Mouse (Mus musculus): Measurements from ENCODE around the gene Awat2. TPM values are rescaled to one million over a fixed set of nuclear protein-coding genes. Genes with fewer than 3 reads are reported as not detected.
A peak's percentile ranks its signal among the peaks of the same experiment; 100 is the strongest.
"Not testable (repeated sequence)": the region's sequence is repeated elsewhere in the genome, so short reads cannot be mapped to it uniquely, and the experiment has no call there.

Gene Awat2
- total RNA-seq (2021): under 1 TPM in 1 of 2 experiments, not detected in 1; 0.35 TPM

GRCm38 (mm10) chrX:100442617-100443016 lies at the start of gene Awat2:
Gene Awat2 (minus strand): TSS chrX:100442717.
- DNase-seq: not testable (repeated sequence)

DNA sequence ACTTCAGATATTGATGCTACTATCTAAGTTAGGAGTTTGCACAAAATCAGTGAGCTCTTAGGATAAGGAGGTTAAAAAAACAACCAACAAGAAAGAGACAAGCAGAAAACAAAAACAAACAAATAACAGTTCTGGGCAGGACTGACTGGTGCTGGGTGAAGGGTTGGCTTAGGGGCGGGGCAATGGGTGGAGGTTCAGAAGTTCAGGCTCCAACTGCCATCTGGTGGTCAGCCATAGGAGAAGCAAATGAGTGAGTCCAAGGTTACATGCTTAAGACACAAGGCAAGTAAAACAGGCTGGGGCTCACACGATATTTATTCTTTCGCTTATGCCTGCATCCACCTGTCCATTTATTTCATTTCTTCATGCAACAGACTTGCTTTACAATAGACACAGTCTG lies 37.8 kb upstream of the Awat2 start:
- peak; percentile 19 to 38 for DNase-seq

DNA sequence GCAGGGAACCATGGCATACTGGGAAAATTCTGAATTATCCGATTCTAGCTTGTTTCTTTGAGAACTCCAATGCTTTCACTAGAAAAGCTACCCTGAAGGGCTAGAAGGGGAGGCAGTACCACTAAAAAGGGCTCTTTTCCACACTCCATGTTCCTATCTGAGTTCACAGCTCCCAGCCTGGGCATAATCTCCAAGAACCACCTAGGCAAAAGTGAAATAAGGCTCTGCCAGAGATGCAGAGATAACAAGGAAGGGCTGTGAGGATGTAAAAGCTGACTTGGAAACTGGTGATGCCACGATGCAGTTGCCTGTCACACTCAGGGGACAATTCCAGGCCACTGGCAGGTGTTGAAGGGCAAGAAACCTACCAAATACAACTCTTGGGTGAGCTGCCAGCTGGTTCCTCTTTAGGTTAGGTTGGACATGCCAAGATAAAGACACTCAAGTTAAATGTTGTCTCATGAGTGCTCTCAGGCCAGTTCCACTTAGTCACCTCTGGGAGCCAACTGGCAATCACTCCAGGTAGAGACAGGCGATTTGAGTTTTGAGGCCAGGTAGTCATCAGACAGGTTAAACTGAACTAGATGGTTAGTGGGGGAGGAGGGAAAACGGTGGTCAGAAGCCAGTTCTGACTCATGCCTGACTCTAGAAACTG lies 33.2 kb upstream of the Awat2 start:
- DNase-seq: no peak

GRCm38 (mm10) chrX:100471491-100471890 lies 29.0 kb upstream of the Awat2 start:
- DNase-seq: no peak

- DNase-seq: no peak
These were observed 27.6 kb upstream of the Awat2 start for GRCm38 (mm10) chrX:100470126-100470525.

GRCm38 (mm10) chrX:100468047-100468446 lies 25.5 kb upstream of the Awat2 start:
- DNase-seq: no peak

DNA sequence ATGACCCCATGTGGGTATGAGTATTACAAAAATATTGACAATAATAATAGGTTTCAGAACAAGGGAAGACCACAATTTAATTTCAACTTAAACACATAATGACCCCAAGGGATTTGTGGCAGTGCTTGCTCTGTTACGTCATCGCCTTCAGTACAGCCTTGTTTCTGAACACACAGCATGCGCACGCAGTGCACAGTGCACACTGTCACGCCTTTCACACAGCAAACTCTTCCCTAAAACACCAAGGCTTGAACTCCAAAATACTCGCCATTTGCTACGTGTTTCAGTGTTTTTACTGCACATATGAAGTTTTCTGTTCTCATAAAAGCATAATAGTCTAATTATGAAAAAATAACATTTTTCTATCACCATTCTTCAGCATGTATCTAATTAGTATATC lies 1.0 kb upstream of the Awat2 start:
- DNase-seq: no peak

DNA sequence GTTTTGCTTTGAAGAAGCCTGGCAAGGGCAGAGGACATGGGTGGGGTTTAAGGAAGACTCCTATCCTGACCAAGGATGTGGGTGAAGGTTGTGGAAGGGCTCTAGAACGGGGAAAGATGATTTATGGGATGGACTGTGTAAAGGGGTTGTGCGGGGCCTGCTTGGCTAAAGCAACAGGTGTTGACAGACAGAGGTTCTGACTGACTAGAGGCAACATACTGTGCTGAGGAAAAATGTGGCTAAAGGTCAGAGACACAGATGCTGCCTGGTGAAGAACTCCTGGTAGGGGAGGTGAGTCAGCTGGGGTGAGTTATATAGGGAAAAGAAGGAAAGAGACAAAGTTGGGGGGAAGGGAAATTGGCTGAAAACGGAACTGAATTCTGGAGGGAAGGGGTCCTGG lies 10.2 kb downstream of the Awat2 start:
- no peak for DNase-seq

- no peak for DNase-seq
These were observed 13.8 kb downstream of the Awat2 start, which contains the start of gene Otud6a for GRCm38 (mm10) chrX:100428693-100429092. Gene Otud6a (plus strand): TSS chrX:100429013.

DNA sequence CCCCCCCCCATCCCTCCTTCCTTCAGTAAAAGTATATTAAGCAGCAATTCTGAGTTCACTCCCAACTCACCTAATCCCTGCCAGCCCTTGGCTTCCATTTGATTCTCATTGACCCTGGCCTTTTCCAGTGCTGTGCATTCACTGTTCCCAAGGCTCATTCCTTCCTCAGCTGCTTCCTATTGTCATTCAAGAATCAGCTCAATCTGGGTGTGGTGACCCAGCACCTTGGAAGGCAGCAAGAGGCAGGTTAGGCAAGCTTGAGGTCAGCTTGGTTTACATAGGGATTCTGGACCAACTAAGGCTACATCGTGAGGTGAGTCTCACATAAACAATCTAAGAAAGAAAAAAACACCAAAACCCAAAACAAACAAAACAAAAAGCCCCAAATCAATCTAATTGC lies 33.3 kb downstream of the Awat2 start:
- DNase-seq: no peak

DNA sequence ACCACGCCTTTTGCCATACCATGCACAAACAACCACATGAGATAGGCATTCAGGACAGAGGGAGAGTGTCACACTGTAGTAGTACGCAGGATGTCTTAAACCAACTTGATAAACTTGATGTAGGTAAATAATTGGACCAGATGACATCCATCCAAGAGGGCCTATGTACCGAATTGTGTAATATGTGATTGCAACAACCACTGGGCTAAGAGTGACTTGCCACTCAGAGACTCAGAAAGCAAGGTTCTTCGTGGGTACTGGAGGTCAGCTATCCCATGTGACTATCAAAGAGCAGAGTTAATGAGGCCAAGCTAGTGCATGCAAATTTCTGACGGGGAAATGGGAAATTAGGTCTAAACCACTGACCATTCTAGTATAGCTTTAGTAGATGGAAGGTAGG lies 40.9 kb downstream of the Awat2 start:
- DNase-seq: no peak

GRCm38 (mm10) chrX:100400900-100401299 lies 41.6 kb downstream of the Awat2 start:
- no peak for DNase-seq

- no peak for DNase-seq
These were observed 47.5 kb downstream of the Awat2 start for GRCm38 (mm10) chrX:100395026-100395425.

DNA sequence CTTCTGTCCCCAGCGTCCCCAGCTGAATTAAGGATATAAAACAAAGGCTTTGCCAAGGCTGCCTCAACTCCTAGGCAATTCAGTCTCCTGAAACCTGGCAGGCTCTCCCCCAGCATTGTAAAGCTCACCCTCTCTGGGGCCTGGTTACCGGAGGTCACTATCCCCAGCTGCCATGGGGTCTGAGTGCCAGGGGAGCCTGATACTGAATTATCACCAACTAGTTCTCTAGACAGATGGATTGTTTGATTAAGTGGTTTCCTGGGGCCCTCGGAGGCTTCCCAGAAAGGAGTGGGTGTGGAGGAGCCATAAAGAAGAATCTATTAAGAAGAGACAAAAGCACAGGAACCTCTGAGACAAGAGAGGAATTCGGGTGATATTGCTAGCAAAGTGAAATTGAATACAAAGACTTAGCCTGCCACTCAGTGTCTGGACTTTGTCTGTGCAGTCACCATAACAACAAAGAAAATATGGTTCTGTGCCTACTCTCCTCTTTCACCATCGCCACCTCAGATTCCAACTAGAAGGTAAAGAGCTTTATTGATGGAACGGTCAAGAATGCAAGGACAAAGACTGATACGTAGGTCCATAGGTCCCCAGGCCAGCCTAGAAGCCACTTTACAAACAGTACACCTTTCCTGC lies 48.2 kb downstream of the Awat2 start:
- no peak for DNase-seq

- DNase-seq: peak in 1 of 2 experiments; percentile 6
These were observed 50.2 kb downstream of the Awat2 start for GRCm38 (mm10) chrX:100392304-100392703.

DNA sequence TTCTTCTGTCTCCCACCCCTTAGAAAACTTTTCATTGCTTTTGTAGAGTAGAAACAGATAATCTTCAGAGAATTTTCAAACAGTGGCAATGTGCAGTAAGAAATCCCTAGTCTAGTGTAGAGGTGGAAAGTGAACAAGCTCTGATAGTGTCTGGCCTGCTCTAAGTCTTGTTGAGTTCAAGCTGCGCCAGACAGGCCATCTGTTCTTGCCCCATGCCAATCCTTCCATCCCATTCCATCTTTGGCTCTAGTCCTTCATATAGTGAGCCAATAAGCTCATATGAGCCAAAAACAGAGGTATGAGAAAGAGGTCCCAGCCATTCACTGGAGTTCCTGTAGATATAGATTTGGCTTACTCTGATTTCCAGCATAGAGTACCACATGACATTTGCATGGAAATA lies 52.6 kb downstream of the Awat2 start:
- no peak for DNase-seq

DNA sequence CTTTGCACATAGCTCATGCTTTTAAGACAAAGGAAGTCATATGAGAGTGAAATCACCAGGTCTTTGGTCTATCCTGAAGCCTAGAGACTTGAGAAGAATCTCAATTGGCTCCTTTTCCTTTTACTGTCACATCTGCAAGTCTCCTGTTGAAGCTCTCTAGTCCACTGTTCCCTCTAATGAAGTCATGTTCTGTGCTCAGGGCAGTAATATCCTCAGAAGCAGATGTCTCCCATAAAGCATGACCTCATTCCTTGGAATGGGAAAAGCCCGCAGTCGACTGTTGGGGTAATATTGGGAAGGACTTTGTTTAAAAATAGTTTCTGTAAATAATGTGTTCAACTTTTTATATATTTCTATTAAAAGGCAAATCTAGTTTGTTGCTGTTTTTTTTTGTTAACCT lies 85.5 kb downstream of the Awat2 start:
- DNase-seq: no peak

Small RNA genes within 50 kb of the gene (microRNA-seq; reads per million reads assigned to microRNA genes)
- gene Mir676: 2,159 to 2,743 reads per million in 2 experiments

Other genes with a start within 250 kb of the Awat2 start
- not detected for gene Otud6a, start 13.7 kb downstream of the Awat2 start, total RNA-seq (2021)
- gene Igbp1, start 51.6 kb upstream of the Awat2 start, total RNA-seq (2021): 10 to 100 TPM; 35.7 to 36.4 TPM
- under 1 TPM; 0.20 to 0.61 TPM for gene Dgat2l6, start 82.1 kb upstream of the Awat2 start, total RNA-seq (2021)
- gene Awat1, start 129.5 kb upstream of the Awat2 start, total RNA-seq (2021): not detected
- gene P2ry4, start 152.2 kb upstream of the Awat2 start, total RNA-seq (2021): under 1 TPM in 1 of 2 experiments, not detected in 1; 0.07 TPM
- gene Arr3, start 162.8 kb upstream of the Awat2 start, total RNA-seq (2021): under 1 TPM; 0.35 to 0.50 TPM
- under 1 TPM; 0.52 to 0.73 TPM for gene Kif4, start 183.0 kb upstream of the Awat2 start, total RNA-seq (2021)
- gene Pdzd11, start 183.9 kb upstream of the Awat2 start, total RNA-seq (2021): 10 to 100 TPM; 44.2 to 44.7 TPM

Data from layer of hippocampus, postnatal 36 days (tissue).